Mouse (Mus musculus): ENCODE measurements at regions not wholly inside any gene's neighbourhood (a gene's known extent, or its start where the extent isn't known, plus 50 kb on each side); places are given as distances from the start of the nearest gene placed in this dataset.

GRCm38 (mm10) chr10:125467503-125467902, 78.2 kb upstream of the Slc16a7 start:
- no peak for ATAC-seq (replicated peaks; ENCODE audit: poor library complexity, severe bottlenecking)

DNA sequence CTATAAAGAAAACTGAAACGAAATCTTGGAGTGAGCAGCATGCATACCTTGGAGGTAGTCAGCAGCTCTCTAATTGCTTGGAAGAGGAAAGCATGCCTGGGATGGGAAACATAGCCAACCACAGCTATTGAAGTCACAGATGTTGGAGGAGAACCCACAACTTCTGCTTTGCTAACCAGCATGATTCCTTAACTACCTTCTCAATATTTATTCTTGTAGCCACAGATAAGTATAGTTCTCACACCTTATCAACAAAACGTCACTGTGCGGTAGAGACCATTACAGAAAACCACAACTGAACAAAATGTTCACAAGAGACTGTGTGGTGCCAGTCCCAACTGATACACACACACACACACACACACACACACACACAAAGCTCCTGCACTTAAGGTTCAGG, 99.1 kb upstream of the Slc16a7 start:
- ATAC-seq (replicated peaks; ENCODE audit: poor library complexity, severe bottlenecking): peak; percentile 61

- no peak for ATAC-seq (replicated peaks; ENCODE audit: poor library complexity, severe bottlenecking)
Measured at GRCm38 (mm10) chr10:125490395-125490794, 101.1 kb upstream of the Slc16a7 start.

DNA sequence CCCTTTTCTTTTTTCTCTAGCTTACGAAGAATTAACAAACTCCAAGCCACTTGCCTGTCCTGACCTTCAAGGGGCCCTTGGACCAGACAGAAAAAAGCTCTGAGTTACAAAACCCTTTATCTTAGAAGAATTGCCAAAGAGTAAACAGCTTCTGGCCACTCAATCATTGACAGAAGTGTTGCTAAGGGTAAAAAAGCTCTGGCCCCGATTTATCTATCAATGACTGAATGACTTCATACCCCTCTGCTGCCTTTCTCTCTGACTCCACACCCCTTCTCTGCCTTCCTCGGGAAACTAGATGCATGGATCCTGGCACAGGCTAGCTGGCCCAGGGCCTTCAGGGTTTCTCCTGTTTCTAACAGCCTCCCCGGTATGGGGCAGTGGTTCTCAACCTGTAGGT, 105.2 kb upstream of the Slc16a7 start:
- no peak for ATAC-seq (replicated peaks; ENCODE audit: poor library complexity, severe bottlenecking)

DNA sequence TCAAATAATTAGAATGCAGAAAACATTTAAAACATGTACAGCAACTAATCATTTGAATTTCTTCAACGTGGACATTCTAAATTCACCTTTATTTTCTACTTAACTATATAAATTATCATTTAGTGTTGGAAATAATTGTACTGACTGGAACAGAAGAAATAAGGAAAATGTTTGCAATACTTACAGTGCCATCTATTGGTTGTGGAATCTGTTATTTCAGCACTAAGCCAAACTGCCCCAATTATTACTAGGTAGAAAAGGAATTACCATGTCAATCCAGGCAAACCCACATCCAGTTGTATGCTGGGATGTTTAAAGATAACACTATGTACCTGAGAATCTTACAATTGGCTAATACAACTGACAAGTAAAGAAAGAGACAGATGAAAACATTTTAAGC, 109.1 kb upstream of the Slc16a7 start:
- ATAC-seq (replicated peaks; ENCODE audit: poor library complexity, severe bottlenecking): no peak

GRCm38 (mm10) chr10:125500338-125500737, 111.1 kb upstream of the Slc16a7 start:
- ATAC-seq (replicated peaks; ENCODE audit: poor library complexity, severe bottlenecking): peak; percentile 44

GRCm38 (mm10) chr10:125515026-125515425, 125.8 kb upstream of the Slc16a7 start:
- ATAC-seq (replicated peaks; ENCODE audit: poor library complexity, severe bottlenecking): no peak

DNA sequence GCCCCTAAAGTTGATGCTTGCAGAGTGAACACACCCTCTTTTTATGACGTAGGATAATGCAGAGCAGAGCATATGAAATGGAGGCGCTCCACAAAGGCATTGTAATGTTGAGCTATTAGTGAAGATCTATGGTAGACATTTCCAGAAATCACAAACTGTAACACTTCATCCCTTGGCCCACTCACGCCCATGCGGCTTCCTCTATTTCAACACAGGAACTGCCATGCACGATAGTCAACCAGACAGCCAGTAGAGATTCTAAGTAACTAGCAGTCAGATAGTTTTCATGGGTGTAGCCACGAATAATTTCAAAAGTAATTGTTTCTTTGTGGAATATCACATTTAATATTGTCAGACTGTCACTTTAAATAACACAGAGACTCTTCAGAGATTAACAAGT, 141.6 kb upstream of the Slc16a7 start:
- peak; percentile 55; the same call in 1 of the 2 replicates for ATAC-seq (replicated peaks; ENCODE audit: poor library complexity, severe bottlenecking)

- peak; percentile 93 for ATAC-seq (replicated peaks; ENCODE audit: poor library complexity, severe bottlenecking)
Measured at GRCm38 (mm10) chr10:125538316-125538715, 149.1 kb upstream of the Slc16a7 start.

DNA sequence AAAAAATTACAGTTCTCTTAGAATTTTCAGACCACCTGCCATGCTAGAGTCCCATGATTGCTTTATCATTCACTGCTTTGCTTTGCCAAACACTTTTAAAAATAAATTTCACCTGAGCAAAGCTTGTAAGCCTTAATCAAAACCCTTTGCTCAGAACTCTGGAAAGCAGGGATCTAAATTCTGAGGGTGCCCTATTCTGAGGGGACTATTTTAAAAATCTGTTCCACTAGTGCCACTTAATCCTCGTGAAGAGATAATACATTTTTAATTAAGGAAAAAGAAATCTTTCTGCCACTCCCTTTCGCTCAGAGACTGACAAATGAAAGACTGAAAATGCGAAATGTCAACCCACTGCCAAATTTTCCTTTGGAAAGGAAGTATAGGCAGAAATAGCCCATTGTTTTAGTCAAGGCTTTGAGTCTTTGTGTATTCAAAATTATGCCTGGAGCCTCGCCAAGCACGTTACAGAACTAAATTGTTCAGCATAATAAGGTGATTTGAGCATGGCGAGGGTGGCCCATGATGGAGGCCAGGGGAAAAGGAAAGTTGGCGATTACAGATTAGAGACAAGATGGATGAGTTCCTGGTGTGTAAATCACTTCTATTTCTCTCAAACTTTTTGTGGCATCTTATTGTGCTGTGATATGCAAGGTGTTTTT, 197.4 kb upstream of the Slc16a7 start:
- ATAC-seq (replicated peaks; ENCODE audit: poor library complexity, severe bottlenecking): no peak

DNA sequence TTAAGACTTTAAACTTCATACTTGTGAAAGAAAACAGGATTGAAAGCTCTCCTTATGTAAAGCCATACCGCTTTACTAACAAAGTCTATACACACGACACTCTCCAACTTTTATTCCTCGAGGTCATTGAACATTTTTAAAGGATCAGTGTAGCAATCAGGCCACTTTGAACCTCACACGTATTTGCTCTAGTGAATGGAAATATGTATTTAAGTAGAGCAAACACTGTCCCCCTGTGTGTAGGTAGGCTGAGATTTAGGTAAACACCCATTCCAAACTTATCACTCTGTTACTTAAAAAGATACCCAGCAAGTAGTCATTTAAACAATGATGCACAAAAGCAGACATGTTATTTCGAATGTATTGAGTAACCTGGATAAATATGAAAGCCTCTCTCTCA, 203.7 kb upstream of the Slc16a7 start:
- no peak for ATAC-seq (replicated peaks; ENCODE audit: poor library complexity, severe bottlenecking)

GRCm38 (mm10) chr10:125607787-125608617, 218.7 kb upstream of the Slc16a7 start:
- ATAC-seq (replicated peaks; ENCODE audit: poor library complexity, severe bottlenecking): no peak

GRCm38 (mm10) chr10:125610353-125610752, 221.1 kb upstream of the Slc16a7 start:
- ATAC-seq (replicated peaks; ENCODE audit: poor library complexity, severe bottlenecking): no peak

DNA sequence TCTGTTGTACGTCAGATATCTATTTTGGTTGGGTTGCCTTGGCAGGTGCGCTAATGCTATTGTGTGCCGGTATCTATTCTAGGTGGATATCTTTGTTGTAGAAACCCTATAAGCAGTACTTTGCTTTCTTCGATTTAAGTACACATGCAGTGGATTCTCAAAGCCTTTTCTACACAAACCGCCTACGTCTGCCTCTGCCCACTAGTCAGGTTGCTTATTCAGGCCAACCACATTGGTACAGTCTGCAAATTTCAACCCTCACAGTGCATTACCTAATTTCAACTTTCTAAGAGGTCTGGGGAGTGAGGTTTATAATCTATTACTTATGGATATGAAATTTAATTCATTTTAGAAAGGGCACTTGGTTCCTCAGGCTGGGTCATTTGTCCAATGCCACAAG, 223.5 kb upstream of the Slc16a7 start:
- no peak for ATAC-seq (replicated peaks; ENCODE audit: poor library complexity, severe bottlenecking)

GRCm38 (mm10) chr10:125621376-125621775, 232.1 kb upstream of the Slc16a7 start:
- no peak for ATAC-seq (replicated peaks; ENCODE audit: poor library complexity, severe bottlenecking)

GRCm38 (mm10) chr10:125623836-125624235, 234.6 kb upstream of the Slc16a7 start:
- no peak for ATAC-seq (replicated peaks; ENCODE audit: poor library complexity, severe bottlenecking)

- no peak for ATAC-seq (replicated peaks; ENCODE audit: poor library complexity, severe bottlenecking)
Measured at GRCm38 (mm10) chr10:125667906-125668305, 278.6 kb upstream of the Slc16a7 start.

DNA sequence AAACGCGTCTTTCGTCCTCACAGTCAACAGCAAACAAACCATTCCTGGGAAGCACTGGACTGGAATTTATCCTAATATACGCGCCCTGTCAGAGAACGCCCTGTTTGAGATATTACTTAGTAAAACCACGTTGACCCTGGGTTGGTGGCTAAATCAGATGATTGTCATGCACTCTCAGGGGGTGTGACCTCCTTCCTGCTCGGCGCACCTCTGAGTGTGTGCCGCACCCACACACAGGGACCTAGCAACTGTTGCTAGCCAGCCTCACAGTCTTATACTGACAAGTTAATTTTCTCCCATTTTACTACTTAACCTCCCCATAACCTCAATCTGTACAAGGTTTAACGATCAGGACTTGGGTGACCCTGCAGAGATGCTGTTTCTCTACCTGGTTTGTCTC, 284.4 kb upstream of the Slc16a7 start:
- ATAC-seq (replicated peaks; ENCODE audit: poor library complexity, severe bottlenecking): no peak

- peak; percentile 30; the same call in 1 of the 2 replicates for ATAC-seq (replicated peaks; ENCODE audit: poor library complexity, severe bottlenecking)
Measured at GRCm38 (mm10) chr10:125679644-125680043, 286.3 kb upstream of the Lrig3 start.

DNA sequence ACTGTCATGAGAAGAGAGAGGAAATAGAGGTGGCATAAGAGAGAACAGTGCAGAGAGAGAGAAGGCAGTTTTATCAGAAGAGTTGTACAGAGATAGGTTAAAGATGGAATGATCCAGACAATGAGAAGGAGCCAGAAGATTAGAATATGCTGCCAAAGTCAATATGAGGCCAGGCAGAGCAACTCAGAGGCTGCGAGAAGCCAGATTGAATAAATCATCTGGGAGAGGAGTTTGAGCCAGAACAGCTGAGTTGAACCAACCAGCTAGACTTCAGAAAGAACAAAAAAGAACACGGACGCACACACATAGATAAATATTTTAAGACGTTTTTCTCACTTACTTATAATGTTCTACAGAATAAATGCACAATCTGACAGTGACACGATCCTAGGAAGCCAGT, 280.8 kb upstream of the Lrig3 start:
- no peak for ATAC-seq (replicated peaks; ENCODE audit: poor library complexity, severe bottlenecking)

- ATAC-seq (replicated peaks; ENCODE audit: poor library complexity, severe bottlenecking): no peak
Measured at GRCm38 (mm10) chr10:125693505-125693904, 272.5 kb upstream of the Lrig3 start.

DNA sequence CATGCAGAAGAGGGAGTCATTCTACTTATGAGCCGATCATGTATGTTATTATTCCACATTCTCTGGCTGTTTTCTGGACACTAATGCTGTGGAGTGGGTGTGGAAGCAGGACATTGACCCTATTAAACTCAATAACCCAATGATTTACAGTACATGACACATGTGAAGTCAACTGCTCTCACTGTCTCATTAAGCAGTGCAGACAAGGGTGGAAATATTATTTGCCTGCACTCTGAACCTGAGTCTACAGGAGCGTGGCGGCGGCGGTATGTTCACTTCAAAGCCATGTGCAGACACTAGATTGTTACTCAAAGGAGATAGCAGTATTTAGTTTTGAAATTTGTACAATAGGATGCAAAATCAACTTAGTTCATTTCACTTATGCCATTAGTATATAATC, 269.8 kb upstream of the Lrig3 start:
- ATAC-seq (replicated peaks; ENCODE audit: poor library complexity, severe bottlenecking): no peak

Data from granulocyte monocyte progenitor cell, adult 5-6 weeks (primary cell).